Mouse (Mus musculus) frontal cortex, postnatal 14 days (tissue): ENCODE results near the gene Mecom.
"Not testable (repeated sequence)": the region's sequence is repeated elsewhere in the genome, so short reads cannot be mapped to it uniquely, and the experiment has no call there.

Source experiments
- DNase-seq, 2 experiments: peaks; one replicate each; pipeline ENCODE4 v3.0.0; 2022; ENCODE audit warnings: low spot score in 2 of 2

Gene Mecom

DNA sequence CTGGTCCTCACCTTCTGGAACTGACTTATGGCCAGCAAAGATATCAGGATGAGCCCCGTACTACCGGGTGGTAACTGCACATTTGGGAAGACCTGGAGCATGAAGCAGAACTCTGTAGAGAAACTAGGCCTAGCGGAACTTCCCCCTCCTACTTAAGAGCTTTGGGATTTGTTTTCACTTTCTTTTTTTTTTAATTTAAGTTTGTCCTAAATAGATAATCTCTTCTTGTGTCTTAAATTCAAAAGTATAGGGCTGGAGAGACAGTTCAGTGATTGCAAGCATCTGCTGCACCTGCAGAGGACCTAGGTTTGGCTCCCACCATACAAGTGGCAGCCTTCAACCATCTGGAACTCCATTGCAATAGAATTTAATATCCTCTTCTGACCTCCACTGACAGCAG lies at the start of gene Mecom:
Gene Mecom, minus strand, starts transcription at position 101 of the 400 bp plus-strand sequence.
- DNase-seq, result no peak

DNA sequence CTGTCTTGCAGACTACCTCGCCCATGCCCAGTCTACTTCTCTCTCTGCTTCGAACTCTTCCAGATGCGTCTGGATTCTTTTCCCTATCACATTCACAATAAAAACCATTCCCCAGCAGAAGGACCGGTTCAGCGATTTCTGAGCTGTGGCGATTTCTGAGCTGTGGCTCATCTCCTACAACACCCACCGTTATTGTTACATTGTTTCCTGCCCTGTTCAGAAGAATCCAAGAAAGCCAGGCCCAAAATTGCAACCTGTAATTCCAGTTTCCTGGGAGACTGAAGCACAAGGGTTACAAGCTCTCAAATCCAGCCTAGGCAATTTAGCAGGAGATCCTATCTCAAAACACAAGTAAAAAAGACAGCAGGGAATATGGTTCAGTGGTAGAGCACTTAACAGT lies 49.5 kb upstream of the Mecom start:
- DNase-seq, result no peak

DNA sequence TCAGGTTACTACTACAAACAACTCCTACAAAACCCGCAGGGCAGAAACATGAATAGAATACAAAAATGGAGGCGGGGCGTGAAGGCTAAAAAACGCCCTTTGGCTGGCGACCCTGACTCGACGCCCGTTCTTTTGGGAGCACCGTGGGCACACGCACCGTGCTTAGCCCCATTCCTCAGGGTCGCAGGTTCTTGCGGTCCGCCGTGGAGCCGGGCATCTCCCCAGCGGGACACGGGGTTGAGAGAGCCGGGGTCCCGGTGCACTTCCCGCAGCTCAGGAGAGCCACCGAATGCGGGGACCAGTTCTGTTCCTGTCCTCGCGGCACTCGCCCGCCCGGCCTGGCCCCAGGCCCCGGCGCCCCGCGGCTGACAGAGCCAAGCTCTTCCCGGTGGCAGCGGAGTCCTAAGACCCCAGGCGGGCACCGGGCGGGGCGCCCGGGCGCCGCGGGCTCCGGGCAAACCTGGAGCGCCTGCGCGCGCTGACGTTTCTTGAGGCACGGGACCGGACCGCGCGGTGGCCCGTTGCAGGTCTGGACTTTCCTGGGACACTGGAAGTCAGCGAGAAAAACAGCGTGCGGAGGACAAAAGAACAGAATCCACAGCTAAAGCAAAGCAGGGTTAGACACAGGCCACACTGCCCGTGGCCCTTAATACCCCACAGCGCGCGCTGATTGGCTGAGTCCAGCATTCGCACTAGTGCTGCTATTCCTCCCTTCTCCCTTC lies 47.5 kb upstream of the Mecom start:
- peak in 1 of 2 experiments; percentile 17 for DNase-seq

DNA sequence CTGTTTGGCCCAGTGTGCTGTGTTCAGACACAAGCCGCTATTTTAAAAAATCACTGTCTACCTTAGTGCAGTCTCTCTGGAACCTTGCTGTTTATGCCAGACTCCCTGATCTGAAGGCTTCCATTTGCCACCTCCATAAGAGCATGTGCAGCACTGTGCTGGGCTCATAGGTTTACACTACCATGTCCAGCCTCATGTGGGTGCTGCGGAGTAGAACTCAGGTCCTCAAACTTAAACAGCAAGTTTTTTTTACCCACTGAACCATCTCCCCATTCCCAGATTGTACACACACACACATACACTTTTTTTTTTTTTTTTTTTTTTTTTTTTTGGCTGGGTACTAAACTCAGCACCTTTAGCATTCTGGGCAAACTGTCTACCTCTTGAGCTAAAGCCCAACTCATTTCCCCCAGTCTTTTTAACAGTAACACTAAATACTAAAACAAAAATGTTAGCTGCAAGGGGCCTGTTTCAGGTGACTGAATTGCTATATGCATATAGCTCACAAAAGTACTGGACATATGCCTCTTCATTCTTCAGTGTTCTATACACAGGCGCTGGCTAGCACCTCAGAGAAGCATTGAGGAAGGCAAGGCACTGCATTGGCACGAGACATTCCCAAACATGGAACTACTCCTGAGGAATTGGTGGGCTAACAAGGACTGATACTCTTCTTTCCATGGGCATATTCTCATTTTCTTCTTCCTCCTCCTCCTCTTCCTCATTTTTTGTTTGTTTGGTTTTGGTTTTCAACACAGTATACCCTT lies 46.1 kb upstream of the Mecom start:
- DNase-seq, result no peak

DNA sequence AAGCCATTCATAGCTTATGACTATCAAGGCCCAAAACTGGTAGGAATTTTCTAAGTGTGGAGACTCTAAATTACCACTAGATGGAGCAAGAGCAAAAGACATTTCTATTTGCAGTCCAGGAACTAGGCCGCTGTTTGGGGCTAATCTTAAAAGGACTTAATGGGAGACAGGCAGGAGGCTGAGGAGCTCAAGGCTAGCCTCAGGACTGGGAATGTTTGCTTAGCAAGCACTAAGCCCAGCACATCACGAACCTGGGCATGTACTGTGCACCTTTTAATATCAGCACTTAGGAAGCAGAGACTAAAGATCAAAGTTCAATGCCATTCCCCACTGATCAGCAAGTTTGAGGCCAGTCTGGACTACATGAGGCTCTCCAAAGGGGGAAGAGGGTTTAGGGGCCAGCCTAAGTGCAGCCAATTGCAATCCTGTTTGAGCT lies 44.6 kb upstream of the Mecom start:
- DNase-seq, result no peak

DNA sequence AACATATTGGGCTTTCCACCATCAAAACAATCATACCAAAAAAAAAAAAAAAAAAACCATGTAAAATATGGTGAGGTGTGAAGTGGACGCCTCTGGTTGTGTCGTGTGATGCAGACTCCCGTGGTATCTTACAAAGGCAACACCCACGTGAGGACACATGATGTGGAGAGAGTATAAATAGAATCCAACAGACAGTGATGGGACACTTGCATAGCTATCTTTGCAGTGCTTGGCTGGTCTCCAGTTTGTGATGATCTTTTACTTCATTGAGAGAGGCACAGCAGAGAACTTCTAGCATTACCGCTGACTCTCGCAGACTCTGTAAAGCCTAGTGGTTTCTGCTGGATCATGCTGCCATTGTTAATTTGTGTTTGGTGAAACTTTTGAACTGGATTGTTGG lies 41.1 kb upstream of the Mecom start:
- no peak for DNase-seq

DNA sequence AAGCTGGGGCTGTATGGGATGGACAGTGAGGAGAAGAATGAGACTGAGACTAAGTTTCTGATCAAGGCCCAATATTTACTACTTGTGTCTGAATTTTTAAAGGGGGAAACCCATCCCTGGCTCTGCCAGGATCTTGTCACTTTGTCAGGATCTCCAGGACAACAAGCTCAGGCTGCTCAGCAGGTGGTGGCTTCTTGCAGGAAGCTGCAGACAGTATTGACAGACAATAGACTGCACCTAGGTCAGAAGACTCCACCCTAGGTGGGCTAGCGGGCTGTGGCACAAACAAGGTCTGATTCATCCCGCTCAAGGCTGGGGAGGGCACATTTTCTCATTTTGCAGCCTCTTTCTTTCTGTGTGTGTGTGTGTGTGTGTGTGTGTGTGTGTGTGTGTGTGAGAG lies 25.7 kb upstream of the Mecom start:
- no peak for DNase-seq

DNA sequence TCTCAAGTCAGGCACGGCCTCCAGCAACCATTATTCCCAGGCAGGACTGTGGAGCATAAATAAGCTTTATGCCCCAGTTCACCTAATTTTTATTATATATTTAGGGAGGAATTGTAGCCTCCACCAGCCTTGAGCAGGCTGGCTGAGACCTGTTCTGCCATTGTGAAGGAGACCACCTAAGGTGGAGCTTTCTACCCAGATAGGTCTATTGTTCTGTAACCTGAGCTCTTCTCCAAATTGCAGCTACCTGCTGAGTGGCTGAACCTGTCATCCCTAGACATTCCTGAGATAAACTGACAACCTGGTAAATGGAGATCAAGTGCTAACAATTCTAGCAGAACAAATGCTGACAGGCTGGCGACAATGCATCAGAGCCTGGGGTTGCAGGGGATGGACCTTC lies 18.5 kb upstream of the Mecom start:
- not testable (repeated sequence) for DNase-seq

DNA sequence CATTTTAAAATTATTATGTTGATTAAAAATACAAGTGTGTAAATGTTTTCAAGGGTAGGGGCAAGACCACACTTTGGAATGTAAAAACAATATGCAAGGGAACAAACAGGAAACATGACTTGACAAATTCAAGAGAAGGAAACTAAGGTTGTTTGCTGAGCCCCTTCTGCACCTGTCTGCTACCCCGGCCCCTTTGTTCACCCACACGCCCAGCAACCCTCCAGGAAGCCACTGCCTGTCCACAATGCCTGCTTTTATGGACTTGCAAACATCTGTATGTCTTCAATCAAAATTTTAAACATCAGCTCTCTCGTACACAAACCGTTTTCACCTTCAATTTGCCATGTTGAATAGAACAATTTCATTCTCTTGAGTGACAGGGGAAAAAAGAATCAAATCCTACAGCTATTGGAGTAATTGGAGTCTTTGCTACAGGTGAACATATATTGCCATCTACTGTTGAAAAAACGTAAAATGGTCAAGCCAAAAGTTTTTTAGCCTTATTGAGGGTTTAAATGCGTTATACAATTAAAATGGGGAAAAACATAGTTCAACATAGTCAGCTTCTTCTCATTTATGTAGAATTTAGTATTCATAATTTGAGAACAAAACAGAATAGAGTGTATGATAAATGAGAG lies 13.0 kb upstream of the Mecom start:
- no peak for DNase-seq

DNA sequence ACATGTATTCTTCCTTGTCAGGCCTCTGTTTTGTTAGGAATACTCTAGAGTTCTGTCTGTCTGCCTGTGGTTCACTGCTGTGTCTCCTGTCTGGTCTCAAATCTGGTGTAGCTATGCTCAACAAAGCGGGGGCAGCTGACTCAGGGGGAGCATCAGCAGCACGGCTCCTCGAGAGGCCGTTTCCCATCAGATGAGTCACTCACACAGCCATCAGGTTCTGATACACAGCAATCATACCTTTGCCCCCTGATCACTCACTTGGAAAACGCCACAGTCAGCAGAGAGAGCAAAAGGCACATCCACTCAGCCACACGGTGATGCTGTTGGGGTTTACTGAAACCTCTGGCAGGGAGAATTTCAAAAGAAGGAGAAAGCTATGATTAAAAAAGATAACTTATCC lies 5.9 kb upstream of the Mecom start:
- DNase-seq, result no peak

DNA sequence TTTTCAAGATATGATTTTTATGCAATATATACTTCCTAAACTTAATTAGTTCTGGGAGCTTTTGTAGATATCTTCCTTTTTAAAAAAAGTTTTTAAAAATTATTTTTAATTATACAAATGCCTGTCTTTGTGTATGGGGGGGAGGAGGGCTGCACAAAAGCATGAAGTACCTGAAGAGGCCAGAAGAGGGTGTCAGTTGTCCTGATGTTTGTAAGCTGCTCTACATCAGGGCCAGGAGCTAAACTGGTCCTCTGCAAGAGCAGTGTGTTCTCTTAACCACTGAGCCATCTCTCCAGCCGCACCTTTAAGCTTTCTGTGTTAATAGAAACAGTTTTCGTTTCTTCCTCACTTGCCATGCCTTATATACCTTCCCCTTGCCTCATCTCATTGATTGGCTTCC lies 2.4 kb upstream of the Mecom start:
- no peak for DNase-seq

DNA sequence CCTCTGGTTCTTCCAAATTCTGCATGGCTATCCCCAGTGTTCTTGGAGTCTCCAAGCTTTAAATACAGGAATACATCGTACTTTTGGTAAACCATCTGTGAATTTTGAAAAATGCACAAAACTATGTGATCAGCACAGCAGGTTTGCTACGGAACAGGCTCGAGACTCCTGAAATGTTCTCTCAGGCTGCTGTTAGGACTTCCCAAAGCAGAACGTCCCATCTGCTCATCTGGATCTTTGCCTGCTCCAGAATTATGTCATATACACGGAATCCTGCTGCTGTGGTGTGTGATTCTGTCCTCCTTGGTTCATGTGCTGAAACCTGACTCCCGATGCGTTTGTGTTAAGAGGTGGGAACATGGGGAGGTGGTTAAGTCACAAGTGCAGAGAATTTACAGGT lies 1.1 kb upstream of the Mecom start:
- DNase-seq, result no peak

DNA sequence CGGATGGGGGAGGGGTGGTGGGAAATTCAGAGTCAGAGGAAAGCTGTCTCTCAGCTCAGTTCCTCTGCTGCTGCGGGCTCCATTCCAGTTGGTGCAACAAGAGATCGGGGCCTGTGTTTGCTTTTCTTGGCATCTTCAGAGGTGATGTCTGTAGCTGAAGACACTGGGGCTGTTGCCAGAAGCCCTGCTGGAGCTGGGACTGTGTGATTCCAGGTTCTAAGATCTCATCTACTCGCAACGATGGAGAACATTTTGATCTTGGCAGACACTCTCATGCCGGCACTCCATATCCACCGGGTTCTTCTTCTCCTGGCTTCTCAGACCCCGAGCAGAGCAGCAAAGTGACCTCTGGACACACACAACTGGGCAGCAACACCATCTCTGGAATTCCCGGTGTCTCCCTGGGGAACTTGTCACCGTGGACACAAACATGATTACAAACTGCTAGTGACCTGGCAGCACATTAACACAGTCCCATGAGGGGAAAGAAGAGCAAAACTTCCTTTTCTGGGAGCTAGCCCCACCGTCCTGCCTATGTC lies 908 bp downstream of the Mecom start:
- peak in 1 of 2 experiments; percentile 6 for DNase-seq

DNA sequence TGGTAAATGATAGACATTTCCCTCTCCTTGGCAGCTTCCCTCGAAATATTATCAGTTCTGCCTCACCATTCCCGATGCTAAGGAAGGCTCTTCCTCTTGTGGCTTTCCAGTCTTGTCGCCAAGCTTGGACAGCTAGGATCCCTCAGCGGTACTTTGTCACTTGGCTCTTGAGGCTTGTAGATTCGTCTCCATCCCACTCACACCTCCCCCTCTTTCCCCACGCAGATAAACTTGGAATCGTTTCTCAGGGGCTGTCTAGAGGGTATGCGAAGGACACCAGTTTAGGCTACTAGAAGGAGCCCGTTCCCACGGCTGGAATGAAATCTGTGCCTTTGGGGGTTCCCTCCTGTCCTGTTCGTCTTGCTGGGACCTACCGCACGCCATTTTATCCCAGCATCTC lies 1.4 kb downstream of the Mecom start:
- no peak for DNase-seq

DNA sequence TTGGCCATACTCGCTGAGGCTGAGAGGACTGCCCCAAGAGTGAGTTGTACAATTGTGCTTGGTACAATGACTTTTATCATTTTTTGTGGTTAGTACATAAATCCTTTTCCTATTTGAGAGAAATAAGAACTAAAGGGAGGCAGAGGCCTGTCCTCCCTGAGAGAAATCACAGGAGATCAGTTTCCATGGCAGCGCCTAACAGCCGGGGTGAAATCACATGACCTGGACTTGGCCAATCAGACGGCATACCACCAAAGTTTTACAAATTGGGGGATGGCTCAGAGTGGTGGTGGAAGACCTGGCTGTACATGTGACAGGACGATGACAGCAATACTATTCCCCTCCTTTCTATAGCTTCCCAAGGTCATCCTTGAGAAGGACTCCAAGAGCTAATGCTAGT lies 2.6 kb downstream of the Mecom start:
- DNase-seq, result no peak

DNA sequence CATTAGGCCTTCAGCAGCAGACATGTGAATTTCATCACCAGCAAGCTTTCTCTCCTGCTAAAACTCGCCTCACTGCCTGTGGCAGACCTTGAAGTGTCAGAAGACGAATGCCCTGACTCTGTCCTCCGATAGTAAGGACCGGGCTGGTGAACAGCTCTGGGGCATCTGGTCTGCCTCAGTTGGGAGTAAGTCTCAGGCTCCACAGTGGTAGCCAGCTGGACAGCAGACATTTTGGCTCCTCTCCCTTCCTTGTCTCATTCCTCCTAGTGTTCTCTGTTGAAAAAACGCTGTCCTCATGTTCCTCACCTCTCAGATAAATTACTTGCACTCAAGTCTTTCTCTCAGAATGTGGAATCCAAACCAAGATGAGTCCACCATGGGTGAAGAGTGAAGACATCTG lies 3.5 kb downstream of the Mecom start:
- DNase-seq, result no peak

DNA sequence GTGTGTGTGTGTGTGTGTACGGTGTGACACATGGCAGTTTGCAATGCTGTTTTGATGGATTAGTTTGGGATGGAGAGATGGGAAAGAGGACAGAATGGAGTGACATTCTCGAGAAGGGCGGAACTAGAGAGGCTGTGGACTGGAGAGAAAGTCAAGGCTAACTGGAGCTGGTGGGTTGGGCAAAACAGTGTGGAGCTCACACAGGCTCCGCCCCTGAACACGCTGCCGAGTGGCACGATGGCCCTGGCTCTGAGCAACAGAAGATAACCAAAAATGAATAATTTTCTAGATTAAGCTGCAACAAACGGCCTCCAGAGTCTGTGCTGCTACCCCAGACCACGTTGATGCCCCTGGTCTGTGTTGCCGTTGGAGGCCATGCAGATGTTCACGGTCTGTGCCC lies 12.0 kb downstream of the Mecom start:
- no peak for DNase-seq

DNA sequence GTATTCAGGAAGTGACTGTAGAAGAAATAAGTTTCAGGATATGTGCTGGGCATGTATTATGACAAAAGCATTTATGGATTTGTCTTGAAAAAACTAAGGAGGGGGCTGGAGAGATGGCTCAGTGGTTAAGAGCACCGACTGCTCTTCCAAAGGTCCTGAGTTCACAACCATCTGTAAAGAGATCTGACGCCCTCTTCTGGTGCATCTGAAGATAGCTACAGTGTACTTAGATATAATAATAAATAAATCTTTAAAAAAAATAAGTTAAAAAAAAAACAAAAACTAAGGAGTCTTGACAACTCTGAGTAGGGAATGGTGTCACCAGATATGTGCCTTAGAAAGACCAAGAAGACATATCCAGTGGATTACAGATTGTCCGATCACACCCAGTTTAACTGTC lies 27.1 kb downstream of the Mecom start:
- not testable (repeated sequence) for DNase-seq

DNA sequence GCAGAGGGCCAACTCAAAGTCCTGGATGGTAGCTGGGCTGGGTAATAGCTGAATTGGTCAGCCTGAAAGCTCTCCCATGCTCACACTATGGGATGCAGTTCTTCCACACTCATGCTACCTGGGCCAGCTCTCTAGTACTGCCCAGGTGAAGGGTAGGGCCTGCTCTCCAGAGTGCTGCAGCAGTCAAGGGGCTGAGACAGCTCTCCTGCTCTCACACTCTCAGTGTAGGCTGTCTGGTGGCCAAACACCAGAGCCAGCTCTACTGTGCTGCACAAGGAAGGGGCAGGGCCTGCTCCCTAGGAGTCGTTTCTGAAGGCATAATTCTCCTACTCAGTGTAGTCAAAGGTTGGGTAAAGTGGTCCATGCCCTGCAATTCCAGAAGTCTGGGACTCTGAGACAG lies 28.4 kb downstream of the Mecom start:
- DNase-seq, result no peak

DNA sequence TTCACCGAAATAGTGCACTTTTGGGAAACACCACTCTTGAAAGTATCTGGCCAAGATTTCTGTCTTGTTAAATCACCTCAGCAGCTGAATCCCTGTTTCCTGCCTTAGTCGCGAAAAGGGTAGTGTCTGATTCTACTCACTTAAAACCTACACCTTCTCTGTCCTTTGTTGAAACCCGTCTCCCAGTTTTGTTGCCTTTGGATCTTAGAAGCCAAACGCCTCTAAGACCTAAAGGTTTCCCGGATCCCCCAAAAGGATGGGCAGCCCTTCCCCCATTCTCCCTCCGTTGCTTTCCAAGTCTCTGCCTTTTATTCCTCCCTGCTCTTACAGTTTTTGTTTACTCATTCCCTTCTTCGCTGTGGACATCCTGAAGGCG lies 32.0 kb downstream of the Mecom start:
- DNase-seq, result no peak

DNA sequence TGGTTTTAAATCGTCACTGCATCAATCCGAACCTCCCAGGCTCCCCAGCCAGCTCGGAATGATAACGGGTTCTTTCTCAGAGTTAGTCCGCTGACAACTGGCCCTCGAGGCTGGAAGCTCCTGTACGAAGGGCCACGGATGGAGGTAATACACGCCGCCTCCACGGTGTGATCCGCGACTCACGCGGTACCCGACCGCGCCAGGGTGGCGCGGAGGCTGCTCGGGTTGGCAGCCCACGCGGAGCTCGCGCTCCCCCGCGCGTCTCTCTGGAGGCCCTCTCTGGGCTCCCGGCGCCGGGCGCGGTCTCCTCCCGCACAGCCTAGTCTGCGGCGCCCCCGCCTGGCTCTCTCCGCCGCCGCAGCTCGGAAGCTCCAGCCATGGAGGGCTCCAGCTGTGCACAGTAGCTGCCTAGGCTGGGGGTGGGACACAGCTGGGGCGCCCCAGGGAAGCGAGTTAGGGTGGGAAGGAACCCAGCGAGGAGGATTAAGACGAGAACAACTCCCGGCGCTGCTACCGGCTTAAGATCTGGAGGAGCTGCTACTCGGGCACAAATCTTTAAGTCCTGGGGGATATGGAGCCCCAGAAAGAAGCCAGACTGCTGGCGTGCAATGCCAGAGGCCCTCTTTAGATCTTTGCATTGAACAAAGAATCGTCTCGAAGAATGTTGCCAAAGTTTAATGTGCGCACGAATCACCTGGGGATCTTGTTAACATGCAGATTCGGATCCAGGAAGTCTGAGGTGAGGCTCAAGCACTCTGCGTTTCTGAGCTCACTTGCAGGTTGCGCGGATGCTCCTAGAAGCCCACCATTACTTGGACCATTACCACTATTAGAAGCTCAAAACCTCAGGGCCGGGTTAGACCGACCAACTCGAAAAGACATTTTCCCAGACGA lies 32.7 kb downstream of the Mecom start:
- no peak for DNase-seq
